Mouse (Mus musculus) MEL (cell line): Measurements from ENCODE around the gene Tcf7l2.

Source experiments
- CTCF ChIP-seq, 3 experiments: IDR thresholded peaks in 2 of 3; conservative IDR thresholded peaks in 1 of 3; 2 replicates each; pipeline ENCODE4 v1.5.1; 2011 to 2012; ENCODE audit warnings: low read length in 3 of 3, low read depth in 2 of 3, mild to moderate bottlenecking in 2 of 3, improper control_type of control experiment in 1 of 3, inconsistent platforms in 1 of 3, mixed read lengths in 1 of 3, moderate library complexity in 1 of 3; ENCODE audit not compliant: control insufficient read depth in 1 of 3, insufficient read depth in 1 of 3, poor library complexity in 1 of 3, severe bottlenecking in 1 of 3
- ETS1 ChIP-seq: IDR thresholded peaks from 2 replicates; pipeline ENCODE4 v1.6.1; 2012; ENCODE audit warnings: low read depth, mild to moderate bottlenecking, inconsistent platforms, low read length, improper control_type of control experiment, moderate library complexity
- GABPA ChIP-seq: IDR thresholded peaks from 2 replicates; pipeline ENCODE4 v1.6.1; 2012; ENCODE audit warnings: low read depth, mild to moderate bottlenecking, inconsistent platforms, low read length, improper control_type of control experiment, moderate library complexity
- MAX ChIP-seq: IDR thresholded peaks from 2 replicates; pipeline ENCODE4 v1.6.1; 2011; ENCODE audit warnings: low read length, improper control_type of control experiment
- ZC3H11A ChIP-seq: IDR thresholded peaks from 2 replicates; pipeline ENCODE4 v1.6.1; 2012; ENCODE audit warnings: low read depth, mild to moderate bottlenecking, inconsistent platforms, low read length, improper control_type of control experiment

GRCm38 (mm10) chr19:55800059-55800458 lies 58.4 kb downstream of the Tcf7l2 start:
- no peak for TF ChIP-seq ETS1
- TF ChIP-seq GABPA = no peak
- no peak for TF ChIP-seq MAX
- no peak for TF ChIP-seq CTCF (IDR thresholded peaks at IDR 0.05 in 2 of 3, conservative IDR thresholded peaks at IDR 0.05 in 1 of 3; ENCODE audit: control insufficient read depth in 1 of 3, insufficient read depth in 1 of 3, low read depth in 2 of 3, low read length in 3 of 3, poor library complexity in 1 of 3, severe bottlenecking in 1 of 3)
- TF ChIP-seq ZC3H11A = no peak
